Mouse (Mus musculus) liver, embryonic 15.5 days (tissue): ENCODE measurements at regions not wholly inside any gene's neighbourhood (a gene's known extent, or its start where the extent isn't known, plus 50 kb on each side); places are given as distances from the start of the nearest gene placed in this dataset.

Experiments used
- ATAC-seq: fragments of 200-750 bp; cut with Nextera tagmentation; 2 replicates; pipeline ENCODE4 v1.8.0; 2017; ENCODE audit warnings: moderate number of reproducible peaks, mild to moderate bottlenecking, moderate library complexity; ENCODE audit not compliant: insufficient read depth
- H3K27ac ChIP-seq: fragments of 300-500 bp; sonication (generic); replicated peaks from 2 replicates; pipeline ENCODE4 v1.5.1; 2015; ENCODE audit warnings: mild to moderate bottlenecking, inconsistent platforms
- H3K27me3 ChIP-seq: fragments of 300-500 bp; sonication (generic); 2 replicates; pipeline ENCODE4 v1.6.1; 2015; ENCODE audit warnings: mild to moderate bottlenecking, inconsistent platforms
- H3K36me3 ChIP-seq: fragments of 300-500 bp; sonication (generic); replicated peaks from 2 replicates; pipeline ENCODE4 v1.6.1; 2015; ENCODE audit warnings: moderate library complexity, mild to moderate bottlenecking, inconsistent platforms
- H3K4me1 ChIP-seq: fragments of 300-500 bp; sonication (generic); replicated peaks from 2 replicates; pipeline ENCODE4 v1.6.1; 2015; ENCODE audit warnings: inconsistent platforms
- H3K4me2 ChIP-seq: fragments of 300-500 bp; sonication (generic); 2 replicates; pipeline ENCODE4 v1.6.1; 2015; ENCODE audit warnings: moderate library complexity, mild to moderate bottlenecking, inconsistent platforms
- H3K4me3 ChIP-seq: fragments of 300-500 bp; sonication (generic); replicated peaks from 2 replicates; pipeline ENCODE4 v1.5.1; 2015; ENCODE audit warnings: mild to moderate bottlenecking, inconsistent platforms
- H3K9ac ChIP-seq: fragments of 300-500 bp; sonication (generic); 2 replicates; pipeline ENCODE4 v1.6.1; 2015; ENCODE audit warnings: moderate library complexity, mild to moderate bottlenecking, inconsistent platforms
- H3K9me3 ChIP-seq: fragments of 300-500 bp; sonication (generic); replicated peaks from 2 replicates; pipeline ENCODE4 v1.6.1; 2016; ENCODE audit warnings: inconsistent platforms
- WGBS: fragments of 180-500 bp; shearing (Covaris S2); methylation state at CpG from one replicate; pipeline ENCODE4 v1.1.7; 2015; ENCODE audit warnings: mixed read lengths; ENCODE audit not compliant: insufficient replicate concordance; 5-methylcytosine and 5-hydroxymethylcytosine counted together

GRCm38 (mm10) chr15:61538169-61538755 is 615.5 kb upstream of the A1bg start:
- H3K27ac ChIP-seq, result no peak overlapping the region
- H3K36me3 ChIP-seq, result no peaks in the 10 kb centered on the region
- H3K27me3 ChIP-seq, result no peaks in the 10 kb centered on the region
- WGBS, result 44% methylated on average over 4 of the region's 4 CpGs
- no peak overlapping the region for H3K4me2 ChIP-seq
- no peaks in the 10 kb centered on the region for H3K4me1 ChIP-seq
- H3K9me3 ChIP-seq, result no peaks in the 10 kb centered on the region
- ATAC-seq, result no peak
- no peak overlapping the region for H3K4me3 ChIP-seq
- no peak overlapping the region for H3K9ac ChIP-seq

GRCm38 (mm10) chr15:61536332-61536716 is 613.5 kb upstream of the A1bg start:
- H3K9me3 ChIP-seq, result no peaks in the 10 kb centered on the region
- H3K27ac ChIP-seq, result no peak overlapping the region
- no peak for ATAC-seq
- H3K4me1 ChIP-seq, result no peaks in the 10 kb centered on the region
- H3K9ac ChIP-seq, result no peak overlapping the region
- no peaks in the 10 kb centered on the region for H3K36me3 ChIP-seq
- 65% methylated on average over 2 of the region's 2 CpGs for WGBS
- no peak overlapping the region for H3K4me2 ChIP-seq
- no peak overlapping the region for H3K4me3 ChIP-seq
- no peaks in the 10 kb centered on the region for H3K27me3 ChIP-seq

GRCm38 (mm10) chr15:61535644-61536331 is 613.0 kb upstream of the A1bg start:
- Histone ChIP-seq H3K27me3 (no peaks in the 10 kb centered on the region), H3K9ac (no peak overlapping the region), H3K36me3 (no peaks in the 10 kb centered on the region), H3K9me3 (no peaks in the 10 kb centered on the region), H3K4me2 (no peak overlapping the region), H3K4me1 (no peaks in the 10 kb centered on the region), H3K4me3 (no peak overlapping the region), H3K27ac (no peak overlapping the region)
- 37% methylated on average over 6 of the region's 6 CpGs for WGBS
- ATAC-seq, result no peak

- Histone ChIP-seq H3K9me3 (no peaks in the 10 kb centered on the region), H3K4me3 (no peak overlapping the region), H3K9ac (no peak overlapping the region), H3K4me2 (no peak overlapping the region), H3K4me1 (no peaks in the 10 kb centered on the region), H3K27me3 (no peaks in the 10 kb centered on the region), H3K27ac (no peak overlapping the region), H3K36me3 (no peaks in the 10 kb centered on the region)
- no peak for ATAC-seq
- WGBS, result 61% methylated on average over 6 of the region's 6 CpGs
Measured at GRCm38 (mm10) chr15:61535180-61535579, 612.4 kb upstream of the A1bg start.

- 60% methylated on average over 7 of the region's 7 CpGs for WGBS
- no peaks in the 10 kb centered on the region for H3K36me3 ChIP-seq
- ATAC-seq, result no peak
- no peak overlapping the region for H3K4me2 ChIP-seq
- no peak overlapping the region for H3K27ac ChIP-seq
- H3K9ac ChIP-seq, result no peak overlapping the region
- no peak overlapping the region for H3K4me3 ChIP-seq
- H3K4me1 ChIP-seq, result no peaks in the 10 kb centered on the region
- no peaks in the 10 kb centered on the region for H3K27me3 ChIP-seq
- H3K9me3 ChIP-seq, result no peaks in the 10 kb centered on the region
Measured at GRCm38 (mm10) chr15:61532808-61533207, 610.0 kb upstream of the A1bg start.

- no peaks in the 10 kb centered on the region for H3K9me3 ChIP-seq
- no peak overlapping the region for H3K4me2 ChIP-seq
- H3K4me3 ChIP-seq, result no peak overlapping the region
- H3K9ac ChIP-seq, result no peak overlapping the region
- no peaks in the 10 kb centered on the region for H3K27me3 ChIP-seq
- H3K4me1 ChIP-seq, result no peaks in the 10 kb centered on the region
- ATAC-seq, result no peak
- no peaks in the 10 kb centered on the region for H3K36me3 ChIP-seq
- WGBS, result 68% methylated on average over 2 of the region's 2 CpGs
- no peak overlapping the region for H3K27ac ChIP-seq
Measured at GRCm38 (mm10) chr15:61532040-61532439, 609.2 kb upstream of the A1bg start.

- no peak overlapping the region for H3K4me2 ChIP-seq
- H3K27me3 ChIP-seq, result no peaks in the 10 kb centered on the region
- 52% methylated on average over 2 of the region's 2 CpGs for WGBS
- no peak overlapping the region for H3K27ac ChIP-seq
- no peak for ATAC-seq
- no peaks in the 10 kb centered on the region for H3K4me1 ChIP-seq
- no peaks in the 10 kb centered on the region for H3K36me3 ChIP-seq
- no peak overlapping the region for H3K9ac ChIP-seq
- H3K9me3 ChIP-seq, result no peaks in the 10 kb centered on the region
- no peak overlapping the region for H3K4me3 ChIP-seq
Measured at GRCm38 (mm10) chr15:61523036-61523435, 600.2 kb upstream of the A1bg start.

- WGBS, result 43% methylated on average over 1 of the region's 1 CpGs
- Histone ChIP-seq H3K36me3 (no peaks in the 10 kb centered on the region), H3K27me3 (no peaks in the 10 kb centered on the region), H3K4me2 (no peak overlapping the region), H3K9me3 (no peaks in the 10 kb centered on the region), H3K4me3 (no peak overlapping the region), H3K27ac (no peak overlapping the region), H3K4me1 (no peaks in the 10 kb centered on the region), H3K9ac (no peak overlapping the region)
- ATAC-seq, result no peak
Measured at GRCm38 (mm10) chr15:61517265-61517664, 594.5 kb upstream of the A1bg start.

GRCm38 (mm10) chr15:61514324-61514723 is 591.5 kb upstream of the A1bg start:
- no peak overlapping the region for H3K27ac ChIP-seq
- H3K27me3 ChIP-seq, result no peaks in the 10 kb centered on the region
- no peaks in the 10 kb centered on the region for H3K36me3 ChIP-seq
- H3K9ac ChIP-seq, result no peak overlapping the region
- no peaks in the 10 kb centered on the region for H3K4me1 ChIP-seq
- H3K4me2 ChIP-seq, result no peak overlapping the region
- no peak overlapping the region for H3K4me3 ChIP-seq
- WGBS, result 44% methylated on average over 1 of the region's 1 CpGs
- ATAC-seq, result no peak
- H3K9me3 ChIP-seq, result no peaks in the 10 kb centered on the region

GRCm38 (mm10) chr15:61508806-61509205 is 586.0 kb upstream of the A1bg start:
- no peaks in the 10 kb centered on the region for H3K9me3 ChIP-seq
- ATAC-seq, result no peak
- WGBS, result 67% methylated on average over 6 of the region's 6 CpGs
- H3K36me3 ChIP-seq, result no peaks in the 10 kb centered on the region
- H3K4me2 ChIP-seq, result no peak overlapping the region
- H3K4me1 ChIP-seq, result no peaks in the 10 kb centered on the region
- no peak overlapping the region for H3K4me3 ChIP-seq
- no peaks in the 10 kb centered on the region for H3K27me3 ChIP-seq
- H3K9ac ChIP-seq, result no peak overlapping the region
- no peak overlapping the region for H3K27ac ChIP-seq

- H3K4me2 ChIP-seq, result no peak overlapping the region
- H3K4me3 ChIP-seq, result no peak overlapping the region
- H3K27me3 ChIP-seq, result no peaks in the 10 kb centered on the region
- H3K27ac ChIP-seq, result no peak overlapping the region
- H3K4me1 ChIP-seq, result no peaks in the 10 kb centered on the region
- 63% methylated on average over 6 of the region's 6 CpGs for WGBS
- H3K9ac ChIP-seq, result no peak overlapping the region
- no peaks in the 10 kb centered on the region for H3K36me3 ChIP-seq
- no peak for ATAC-seq
- H3K9me3 ChIP-seq, result no peaks in the 10 kb centered on the region
Measured at GRCm38 (mm10) chr15:61506361-61506897, 583.6 kb upstream of the A1bg start.

- ATAC-seq, result no peak
- Histone ChIP-seq H3K36me3 (no peaks in the 10 kb centered on the region), H3K4me1 (no peaks in the 10 kb centered on the region), H3K9me3 (no peaks in the 10 kb centered on the region), H3K27me3 (no peaks in the 10 kb centered on the region), H3K4me3 (no peak overlapping the region), H3K27ac (no peak overlapping the region), H3K4me2 (no peak overlapping the region), H3K9ac (no peak overlapping the region)
- WGBS, result 63% methylated on average over 7 of the region's 7 CpGs
Measured at GRCm38 (mm10) chr15:61503436-61503835, 580.6 kb upstream of the A1bg start.
